Mouse (Mus musculus) adrenal gland, postnatal 25 days (tissue): ENCODE results near the gene Tulp1. TPM values are rescaled to one million over a fixed set of nuclear protein-coding genes. Genes with fewer than 3 reads are reported as not detected.
A peak's percentile ranks its signal among the peaks of the same experiment; 100 is the strongest.
"Not testable (repeated sequence)": the region's sequence is repeated elsewhere in the genome, so short reads cannot be mapped to it uniquely, and the experiment has no call there.

Experiments
- DNase-seq: peaks from one replicate; pipeline ENCODE4 v3.0.0; 2021; ENCODE audit warnings: mixed read lengths
- total RNA-seq: library from RNA; stranded (reverse); gene quantifications from 2 replicates; pipeline ENCODE4 v1.2.3, GENCODE M21; 2021

The Tulp1 gene
- total RNA-seq, 1 experiment from 2014 or later: not detected

GRCm38 (mm10) chr17:28368449-28368848 is 3.4 kb upstream of the Tulp1 start:
- peak; percentile 82 for DNase-seq

- no peak for DNase-seq
Measured at GRCm38 (mm10) chr17:28363507-28363906, 1.5 kb downstream of the Tulp1 start.

GRCm38 (mm10) chr17:28362653-28363292 is 2.2 kb downstream of the Tulp1 start:
- no peak for DNase-seq

GRCm38 (mm10) chr17:28361921-28362652 is 2.9 kb downstream of the Tulp1 start:
- no peak for DNase-seq

GRCm38 (mm10) chr17:28360531-28361277 is 4.3 kb downstream of the Tulp1 start:
- DNase-seq: no peak

GRCm38 (mm10) chr17:28358576-28359261 is 6.3 kb downstream of the Tulp1 start:
- DNase-seq: not testable (repeated sequence)

GRCm38 (mm10) chr17:28355871-28356270 is 9.2 kb downstream of the Tulp1 start:
- DNase-seq: no peak

GRCm38 (mm10) chr17:28352018-28352417 is 13.0 kb downstream of the Tulp1 start:
- no peak for DNase-seq

- DNase-seq: no peak
Measured at GRCm38 (mm10) chr17:28351353-28351890, 13.6 kb downstream of the Tulp1 start.

- peak; percentile 87 for DNase-seq
Measured at GRCm38 (mm10) chr17:28350466-28351352, 14.3 kb downstream of the Tulp1 start, which contains the start of gene Tead3. Gene Tead3, minus strand, starts transcription at chr17:28350817.

- peak; percentile 54 for DNase-seq
Measured at GRCm38 (mm10) chr17:28349901-28350465, 15.0 kb downstream of the Tulp1 start.

- DNase-seq: no peak
Measured at GRCm38 (mm10) chr17:28349264-28349880, 15.7 kb downstream of the Tulp1 start.

GRCm38 (mm10) chr17:28348211-28348610 is 16.8 kb downstream of the Tulp1 start:
- no peak for DNase-seq

GRCm38 (mm10) chr17:28347327-28347726 is 17.7 kb downstream of the Tulp1 start:
- no peak for DNase-seq

GRCm38 (mm10) chr17:28345882-28346281 is 19.1 kb downstream of the Tulp1 start:
- no peak for DNase-seq

- no peak for DNase-seq
Measured at GRCm38 (mm10) chr17:28345271-28345721, 19.7 kb downstream of the Tulp1 start.

- no peak for DNase-seq
Measured at GRCm38 (mm10) chr17:28344670-28345069, 20.4 kb downstream of the Tulp1 start.

GRCm38 (mm10) chr17:28344050-28344607 is 20.9 kb downstream of the Tulp1 start:
- no peak for DNase-seq

- peak; percentile 79 for DNase-seq
Measured at GRCm38 (mm10) chr17:28341091-28341490, 23.9 kb downstream of the Tulp1 start.

- DNase-seq: no peak
Measured at GRCm38 (mm10) chr17:28340578-28340977, 24.4 kb downstream of the Tulp1 start.
